Mouse (Mus musculus) myocyte (in vitro differentiated cells): ENCODE data around the gene Sec22a. TPM values are rescaled to one million over a fixed set of nuclear protein-coding genes. Genes with fewer than 3 reads are reported as not detected.
A peak's percentile ranks its signal among the peaks of the same experiment; 100 is the strongest.

Experiments used
- H3K27me3 ChIP-seq: one replicate; pipeline ENCODE4 v1.6.1; 2011; ENCODE audit not compliant: control insufficient read depth, insufficient read depth, insufficient read length
- H3K36me3 ChIP-seq: one replicate; pipeline ENCODE4 v1.6.1; 2011; ENCODE audit not compliant: control insufficient read depth, insufficient read depth
- H3K4me2 ChIP-seq: one replicate; pipeline ENCODE4 v1.6.1; 2011; ENCODE audit warnings: low read depth, control low read depth
- H3K4me3 ChIP-seq: one replicate; pipeline ENCODE4 v1.5.1; 2011; ENCODE audit warnings: mild to moderate bottlenecking, control low read depth, moderate library complexity
- H3K79me2 ChIP-seq: one replicate; pipeline ENCODE4 v1.6.1; 2011; ENCODE audit not compliant: control insufficient read depth, insufficient read depth
- H3ac ChIP-seq: one replicate; pipeline ENCODE4 v1.6.1; 2011; ENCODE audit not compliant: control insufficient read depth, insufficient read length
- CEBPB ChIP-seq: IDR thresholded peaks from 2 replicates; pipeline ENCODE4 v1.6.1; 2011; ENCODE audit warnings: mild to moderate bottlenecking, moderate library complexity; ENCODE audit not compliant: poor library complexity, insufficient read depth, severe bottlenecking
- E2F4 ChIP-seq: IDR thresholded peaks from one replicate; pipeline ENCODE4 v1.6.1; 2011; ENCODE audit warnings: mild to moderate bottlenecking, control low read depth, moderate library complexity; ENCODE audit not compliant: insufficient read depth
- MAX ChIP-seq: IDR thresholded peaks from one replicate; pipeline ENCODE4 v1.6.1; 2011; ENCODE audit warnings: low read depth, mild to moderate bottlenecking, control low read depth
- MYOD1 ChIP-seq, 3 experiments: IDR thresholded peaks; one replicate each; pipeline ENCODE4 v1.6.1; 2011; ENCODE audit warnings: control low read depth in 2 of 3, low read depth in 2 of 3, mild to moderate bottlenecking in 2 of 3, moderate library complexity in 1 of 3; ENCODE audit not compliant: insufficient read length in 2 of 3, control insufficient read depth in 1 of 3
- MYOG ChIP-seq, 3 experiments: IDR thresholded peaks; one replicate each; pipeline ENCODE4 v1.6.1; 2011; ENCODE audit warnings: control low read depth in 2 of 3, low read depth in 2 of 3, mild to moderate bottlenecking in 2 of 3; ENCODE audit not compliant: insufficient read length in 2 of 3, control insufficient read depth in 1 of 3, insufficient read depth in 1 of 3
- POLR2A ChIP-seq: IDR thresholded peaks from one replicate; pipeline ENCODE4 v1.6.1; 2011; ENCODE audit warnings: low read depth, mild to moderate bottlenecking, control low read depth, moderate library complexity; ENCODE audit not compliant: insufficient read length
- POLR2AphosphoS2 ChIP-seq: IDR thresholded peaks from one replicate; pipeline ENCODE4 v1.6.1; 2011; ENCODE audit warnings: low read depth, control low read depth; ENCODE audit not compliant: insufficient read length
- REST ChIP-seq: IDR thresholded peaks from one replicate; pipeline ENCODE4 v1.6.1; 2011; ENCODE audit warnings: mild to moderate bottlenecking, control low read depth, moderate library complexity; ENCODE audit not compliant: insufficient read depth, insufficient read length
- SRF ChIP-seq: IDR thresholded peaks from one replicate; pipeline ENCODE4 v1.6.1; 2011; ENCODE audit warnings: low read depth; ENCODE audit not compliant: control insufficient read depth, insufficient read length
- TCF12 ChIP-seq: IDR thresholded peaks from one replicate; pipeline ENCODE4 v1.6.1; 2011; ENCODE audit warnings: mild to moderate bottlenecking, control low read depth; ENCODE audit not compliant: poor library complexity, insufficient read depth, severe bottlenecking
- TCF3 ChIP-seq: IDR thresholded peaks from one replicate; pipeline ENCODE4 v1.6.1; 2011; ENCODE audit warnings: low read depth, control low read depth; ENCODE audit not compliant: insufficient read length
- USF1 ChIP-seq: IDR thresholded peaks from one replicate; pipeline ENCODE4 v1.6.1; 2011; ENCODE audit warnings: low read depth, mild to moderate bottlenecking, control low read depth, moderate library complexity
- polyA plus RNA-seq: library from polyadenylated mRNA; unstranded; fragments of >200 nt; fragmentation: generic; extraction: Trizol; gene quantifications from one replicate; pipeline ENCODE4 v1.2.1, GENCODE M21; 2012; ENCODE audit warnings: missing spikeins

Sec22a gene
- polyA plus RNA-seq, 1 experiment, result 7.7 TPM

- no peaks in the 10 kb centered on the region for H3K27me3 ChIP-seq
- H3ac ChIP-seq, result no peak overlapping the region
- peaks cover 5% of the 10 kb centered on the region for H3K36me3 ChIP-seq
- no peak overlapping the region for H3K4me3 ChIP-seq
- no peaks in the 10 kb centered on the region for H3K79me2 ChIP-seq
- TF ChIP-seq POLR2A, result no peak
- no peak for TF ChIP-seq MAX
- no peak for TF ChIP-seq E2F4
- TF ChIP-seq CEBPB, result no peak
- TF ChIP-seq POLR2AphosphoS2, result no peak
- TF ChIP-seq REST, result no peak
- no peak for TF ChIP-seq USF1
- TF ChIP-seq MYOD1 (IDR thresholded peaks at IDR 0.05; ENCODE audit: control insufficient read depth in 1 of 3, insufficient read length in 2 of 3, low read depth in 2 of 3), result no peak
- TF ChIP-seq TCF12, result no peak
- no peak for TF ChIP-seq MYOG (IDR thresholded peaks at IDR 0.05; ENCODE audit: control insufficient read depth in 1 of 3, insufficient read depth in 1 of 3, insufficient read length in 2 of 3, low read depth in 2 of 3)
- TF ChIP-seq SRF, result no peak
- no peak for TF ChIP-seq TCF3
- no peak overlapping the region for H3K4me2 ChIP-seq
These were observed 46.3 kb downstream of the Sec22a start for GRCm38 (mm10) chr16:35317460-35317859.

- H3K4me3 ChIP-seq, result no peak overlapping the region
- peak; percentile 7 to 63 (median 16) for TF ChIP-seq MYOD1 (IDR thresholded peaks at IDR 0.05; ENCODE audit: control insufficient read depth in 1 of 3, insufficient read length in 2 of 3, low read depth in 2 of 3)
- no peak for TF ChIP-seq USF1
- H3K36me3 ChIP-seq, result peaks cover 5% of the 10 kb centered on the region
- H3K79me2 ChIP-seq, result no peaks in the 10 kb centered on the region
- no peaks in the 10 kb centered on the region for H3K27me3 ChIP-seq
- no peak overlapping the region for H3K4me2 ChIP-seq
- no peak overlapping the region for H3ac ChIP-seq
These were observed 46.9 kb downstream of the Sec22a start for GRCm38 (mm10) chr16:35316856-35317264.

GRCm38 (mm10) chr16:35315496-35315895, 48.2 kb downstream of the Sec22a start:
- TF ChIP-seq USF1, result no peak
- TF ChIP-seq REST, result no peak
- no peak for TF ChIP-seq E2F4
- TF ChIP-seq POLR2A, result no peak
- no peak for TF ChIP-seq CEBPB
- no peak for TF ChIP-seq SRF
- TF ChIP-seq TCF3, result no peak
- TF ChIP-seq MYOG (IDR thresholded peaks at IDR 0.05; ENCODE audit: control insufficient read depth in 1 of 3, insufficient read depth in 1 of 3, insufficient read length in 2 of 3, low read depth in 2 of 3), result no peak
- TF ChIP-seq TCF12, result no peak
- no peak for TF ChIP-seq MAX
- no peak for TF ChIP-seq MYOD1 (IDR thresholded peaks at IDR 0.05; ENCODE audit: control insufficient read depth in 1 of 3, insufficient read length in 2 of 3, low read depth in 2 of 3)
- TF ChIP-seq POLR2AphosphoS2, result no peak
- Histone ChIP-seq H3ac (no peak overlapping the region), H3K4me3 (no peak overlapping the region), H3K36me3 (peaks cover 5% of the 10 kb centered on the region), H3K27me3 (no peaks in the 10 kb centered on the region), H3K79me2 (no peaks in the 10 kb centered on the region), H3K4me2 (no peak overlapping the region)

- H3K79me2 ChIP-seq, result no peaks in the 10 kb centered on the region
- no peak for TF ChIP-seq REST
- no peak for TF ChIP-seq USF1
- TF ChIP-seq SRF, result no peak
- TF ChIP-seq POLR2AphosphoS2, result no peak
- no peak for TF ChIP-seq TCF3
- TF ChIP-seq MYOD1 (IDR thresholded peaks at IDR 0.05; ENCODE audit: control insufficient read depth in 1 of 3, insufficient read length in 2 of 3, low read depth in 2 of 3), result no peak
- TF ChIP-seq MAX, result no peak
- no peak for TF ChIP-seq TCF12
- TF ChIP-seq E2F4, result no peak
- no peak for TF ChIP-seq MYOG (IDR thresholded peaks at IDR 0.05; ENCODE audit: control insufficient read depth in 1 of 3, insufficient read depth in 1 of 3, insufficient read length in 2 of 3, low read depth in 2 of 3)
- peaks cover 5% of the 10 kb centered on the region for H3K36me3 ChIP-seq
- H3K4me3 ChIP-seq, result no peak overlapping the region
- H3K4me2 ChIP-seq, result no peak overlapping the region
- H3K27me3 ChIP-seq, result no peaks in the 10 kb centered on the region
- no peak overlapping the region for H3ac ChIP-seq
These were observed 52.1 kb downstream of the Sec22a start for GRCm38 (mm10) chr16:35311586-35311985.

GRCm38 (mm10) chr16:35310551-35311110, 53.1 kb downstream of the Sec22a start:
- H3K4me2 ChIP-seq, result no peak overlapping the region
- TF ChIP-seq TCF3 (no peak), MYOG (IDR thresholded peaks at IDR 0.05; ENCODE audit: control insufficient read depth in 1 of 3, insufficient read depth in 1 of 3, insufficient read length in 2 of 3, low read depth in 2 of 3) (no peak), REST (no peak), E2F4 (no peak), TCF12 (no peak), USF1 (no peak), MAX (no peak), SRF (no peak), POLR2A (no peak), CEBPB (no peak), POLR2AphosphoS2 (no peak), MYOD1 (IDR thresholded peaks at IDR 0.05; ENCODE audit: control insufficient read depth in 1 of 3, insufficient read length in 2 of 3, low read depth in 2 of 3) (no peak)

More at GRCm38 (mm10) chr16:35310551-35311110, 53.1 kb downstream of the Sec22a start:
- Histone ChIP-seq H3K36me3 (peaks cover 5% of the 10 kb centered on the region), H3K79me2 (no peaks in the 10 kb centered on the region), H3K4me3 (no peak overlapping the region), H3K27me3 (no peaks in the 10 kb centered on the region), H3ac (no peak overlapping the region)
